Mouse (Mus musculus) limb, embryonic 14.5 days (tissue): ENCODE measurements around the gene Hist1h1b. TPM values are rescaled to one million over a fixed set of nuclear protein-coding genes. Genes with fewer than 3 reads are reported as not detected.

Source experiments
- ATAC-seq: fragments of 200-750 bp; cut with Nextera tagmentation; 2 replicates; pipeline ENCODE4 v1.8.0; 2017; ENCODE audit warnings: low read depth, moderate number of reproducible peaks, moderate TSS enrichment; ENCODE audit not compliant: low FRiP score
- DNase-seq: peaks from one replicate; pipeline ENCODE4 v3.0.0-alpha.2; 2015; ENCODE audit warnings: low spot score
- H3K27ac ChIP-seq: fragments of 300-500 bp; sonication (generic); replicated peaks from 2 replicates; pipeline ENCODE4 v1.5.1; 2014; ENCODE audit warnings: low read depth, mild to moderate bottlenecking, low read length, moderate library complexity, mixed read lengths
- H3K27me3 ChIP-seq: fragments of 300-500 bp; sonication (generic); 2 replicates; pipeline ENCODE4 v1.6.1; 2014; ENCODE audit warnings: low read length, mixed read lengths; ENCODE audit not compliant: control insufficient read depth, insufficient read depth
- H3K36me3 ChIP-seq: fragments of 300-500 bp; sonication (generic); 2 replicates; pipeline ENCODE4 v1.6.1; 2014; ENCODE audit warnings: mild to moderate bottlenecking, low read length, moderate library complexity, mixed read lengths; ENCODE audit not compliant: control insufficient read depth, insufficient read depth
- H3K4me1 ChIP-seq: fragments of 300-500 bp; sonication (generic); 2 replicates; pipeline ENCODE4 v1.6.1; 2014; ENCODE audit warnings: antibody characterized with exemption, low read length, mixed read lengths; ENCODE audit not compliant: control insufficient read depth, insufficient read depth
- H3K4me2 ChIP-seq: fragments of 300-500 bp; sonication (generic); replicated peaks from 2 replicates; pipeline ENCODE4 v1.6.1; 2014; ENCODE audit warnings: low read depth, mild to moderate bottlenecking, low read length, moderate library complexity; ENCODE audit not compliant: severe bottlenecking
- H3K4me3 ChIP-seq: fragments of 300-500 bp; sonication (generic); replicated peaks from 2 replicates; pipeline ENCODE4 v1.5.1; 2014; ENCODE audit warnings: low read length
- H3K9ac ChIP-seq: fragments of 300-500 bp; sonication (generic); 2 replicates; pipeline ENCODE4 v1.6.1; 2014; ENCODE audit warnings: mild to moderate bottlenecking, low read depth, low read length, moderate library complexity; ENCODE audit not compliant: severe bottlenecking
- H3K9me3 ChIP-seq: fragments of 300-500 bp; sonication (generic); 2 replicates; pipeline ENCODE4 v1.6.1; 2016; ENCODE audit warnings: low read length; ENCODE audit not compliant: control insufficient read depth
- POLR2A ChIP-seq: fragments of 200-500 bp; IDR thresholded peaks from 2 replicates; pipeline ENCODE4 v1.8.0; 2012; ENCODE audit warnings: inconsistent platforms, mild to moderate bottlenecking, moderate library complexity, borderline replicate concordance; ENCODE audit not compliant: insufficient read depth, insufficient read length; ENCODE audit errors: extremely low read depth
- WGBS: fragments of 180-500 bp; shearing (Covaris S2); extraction: QIAGEN DNeasy Blood & Tissue Kit; methylation state at CpG from one replicate; pipeline ENCODE4 v1.1.7; 2014; 5-methylcytosine and 5-hydroxymethylcytosine counted together
- microRNA-seq: library from miRNA; unstranded; fragments of <30 nt; microRNA quantifications from one replicate; pipeline ENCODE4, GENCODE M21; 2016
- polyA plus RNA-seq, 2 experiments: library from polyadenylated mRNA; depleted of rRNA in 1 of 2; stranded (reverse) in 1 of 2; unstranded in 1 of 2; fragments of >200 nt; fragmentation: Nextera tagmentation in 1 of 2; extraction: Ambion mirVana in 1 of 2; gene quantifications; 2 replicates each; pipeline versions ENCODE4 v1.2.1 to v1.2.3; 2012 to 2014

Hist1h1b gene
- polyA plus RNA-seq, 2 experiments: 6.7 to 8.9 TPM

GRCm38 (mm10) chr13:21733466-21733865, 47.0 kb downstream of the Hist1h1b start:
- Histone ChIP-seq H3K27ac (peak overlapping the region; percentile 97), H3K4me2 (no peak overlapping the region), H3K9me3 (no peaks in the 10 kb centered on the region), H3K27me3 (no peaks in the 10 kb centered on the region), H3K9ac (no peak overlapping the region), H3K4me3 (no peak overlapping the region), H3K4me1 (peaks cover 5% of the 10 kb centered on the region; the same call in 1 of the 2 replicates), H3K36me3 (no peaks in the 10 kb centered on the region)
- no peak for TF ChIP-seq POLR2A
- ATAC-seq: no peak
- WGBS: 63% methylated on average over 5 of the region's 5 CpGs
- no peak for DNase-seq

Small RNAs within 50 kb of the gene (microRNA-seq; reads per million reads assigned to microRNA genes)
- gene Gm19658 (not detected), gene Gm44346 (not detected), gene Gm44454 (not detected)

Other genes starting within 250 kb of the Hist1h1b start
- gene Zkscan8, start 249.5 kb downstream of the Hist1h1b start, polyA plus RNA-seq (2012; rRNA removed): 12.9 and 16.2 TPM in 2 replicates
- 8.8 and 10.0 TPM in 2 replicates for gene Zkscan8, start 249.5 kb downstream of the Hist1h1b start, polyA plus RNA-seq (2014; fragmentation: Nextera tagmentation; extraction: Ambion mirVana)
- gene Olfr1366, start 237.8 kb downstream of the Hist1h1b start, polyA plus RNA-seq (2012; rRNA removed): not detected in 2 replicates
- gene Olfr1366, start 237.8 kb downstream of the Hist1h1b start, polyA plus RNA-seq (2014; fragmentation: Nextera tagmentation; extraction: Ambion mirVana): 0.15 and 0.30 TPM in 2 replicates
- gene Olfr1535, start 220.7 kb downstream of the Hist1h1b start, polyA plus RNA-seq (2012; rRNA removed): not detected in 2 replicates
- not detected in 2 replicates for gene Olfr1535, start 220.7 kb downstream of the Hist1h1b start, polyA plus RNA-seq (2014; fragmentation: Nextera tagmentation; extraction: Ambion mirVana)
- gene Olfr1364, start 198.9 kb downstream of the Hist1h1b start, polyA plus RNA-seq (2012; rRNA removed): not detected in 2 replicates
- not detected in 2 replicates for gene Olfr1364, start 198.9 kb downstream of the Hist1h1b start, polyA plus RNA-seq (2014; fragmentation: Nextera tagmentation; extraction: Ambion mirVana)
- gene Olfr1362, start 166.6 kb downstream of the Hist1h1b start, polyA plus RNA-seq (2012; rRNA removed): not detected in 2 replicates
- gene Olfr1362, start 166.6 kb downstream of the Hist1h1b start, polyA plus RNA-seq (2014; fragmentation: Nextera tagmentation; extraction: Ambion mirVana): not detected in 2 replicates
- not detected in 2 replicates for gene Olfr11, start 138.1 kb downstream of the Hist1h1b start, polyA plus RNA-seq (2012; rRNA removed)
- not detected in 2 replicates for gene Olfr11, start 138.1 kb downstream of the Hist1h1b start, polyA plus RNA-seq (2014; fragmentation: Nextera tagmentation; extraction: Ambion mirVana)
- not detected in 2 replicates for gene Olfr1361, start 117.2 kb downstream of the Hist1h1b start, polyA plus RNA-seq (2012; rRNA removed)
- gene Olfr1361, start 117.2 kb downstream of the Hist1h1b start, polyA plus RNA-seq (2014; fragmentation: Nextera tagmentation; extraction: Ambion mirVana): not detected in 2 replicates
- not detected in 2 replicates for gene Olfr1360, start 103.2 kb downstream of the Hist1h1b start, polyA plus RNA-seq (2012; rRNA removed)
- not detected in 2 replicates for gene Olfr1360, start 103.2 kb downstream of the Hist1h1b start, polyA plus RNA-seq (2014; fragmentation: Nextera tagmentation; extraction: Ambion mirVana)
- not detected in 2 replicates for gene Olfr1359, start 82.5 kb downstream of the Hist1h1b start, polyA plus RNA-seq (2012; rRNA removed)
- gene Olfr1359, start 82.5 kb downstream of the Hist1h1b start, polyA plus RNA-seq (2014; fragmentation: Nextera tagmentation; extraction: Ambion mirVana): not detected in 2 replicates
- gene Hist1h2bl, start 64.5 kb downstream of the Hist1h1b start, polyA plus RNA-seq (2012; rRNA removed): 15.9 and 20.8 TPM in 2 replicates
- 2.4 and 4.4 TPM in 2 replicates for gene Hist1h2bl, start 64.5 kb downstream of the Hist1h1b start, polyA plus RNA-seq (2014; fragmentation: Nextera tagmentation; extraction: Ambion mirVana)
- 17.5 and 34.8 TPM in 2 replicates for gene Hist1h2ai, start 64.2 kb downstream of the Hist1h1b start, polyA plus RNA-seq (2012; rRNA removed)
- 30.7 and 38.1 TPM in 2 replicates for gene Hist1h2ai, start 64.2 kb downstream of the Hist1h1b start, polyA plus RNA-seq (2014; fragmentation: Nextera tagmentation; extraction: Ambion mirVana)
- gene Hist1h3h, start 63.0 kb downstream of the Hist1h1b start, polyA plus RNA-seq (2012; rRNA removed): 34.5 and 61.8 TPM in 2 replicates
- gene Hist1h3h, start 63.0 kb downstream of the Hist1h1b start, polyA plus RNA-seq (2014; fragmentation: Nextera tagmentation; extraction: Ambion mirVana): 18.4 and 18.6 TPM in 2 replicates
- 15.1 and 19.3 TPM in 2 replicates for gene Hist1h2bm, start 58.6 kb downstream of the Hist1h1b start, polyA plus RNA-seq (2012; rRNA removed)
- 4.8 and 6.3 TPM in 2 replicates for gene Hist1h2bm, start 58.6 kb downstream of the Hist1h1b start, polyA plus RNA-seq (2014; fragmentation: Nextera tagmentation; extraction: Ambion mirVana)
- gene Hist1h4j, start 45.6 kb downstream of the Hist1h1b start, polyA plus RNA-seq (2012; rRNA removed): 13.7 and 13.8 TPM in 2 replicates
- gene Hist1h4j, start 45.6 kb downstream of the Hist1h1b start, polyA plus RNA-seq (2014; fragmentation: Nextera tagmentation; extraction: Ambion mirVana): 1.00 and 1.3 TPM in 2 replicates
- 22.1 and 22.3 TPM in 2 replicates for gene Hist1h4k, start 30.1 kb downstream of the Hist1h1b start, polyA plus RNA-seq (2012; rRNA removed)
- gene Hist1h4k, start 30.1 kb downstream of the Hist1h1b start, polyA plus RNA-seq (2014; fragmentation: Nextera tagmentation; extraction: Ambion mirVana): 1.4 and 4.0 TPM in 2 replicates
- gene Hist1h2ak, start 26.8 kb downstream of the Hist1h1b start, polyA plus RNA-seq (2012; rRNA removed): 26.8 and 28.1 TPM in 2 replicates
- 11.0 and 17.9 TPM in 2 replicates for gene Hist1h2ak, start 26.8 kb downstream of the Hist1h1b start, polyA plus RNA-seq (2014; fragmentation: Nextera tagmentation; extraction: Ambion mirVana)
- gene Hist1h2bn, start 26.5 kb downstream of the Hist1h1b start, polyA plus RNA-seq (2012; rRNA removed): 15.3 and 18.4 TPM in 2 replicates
- gene Hist1h2bn, start 26.5 kb downstream of the Hist1h1b start, polyA plus RNA-seq (2014; fragmentation: Nextera tagmentation; extraction: Ambion mirVana): 3.2 and 3.4 TPM in 2 replicates
- 39.9 and 59.2 TPM in 2 replicates for gene Hist1h3i, start 2.7 kb upstream of the Hist1h1b start, polyA plus RNA-seq (2012; rRNA removed)
- 142 and 166 TPM in 2 replicates for gene Hist1h3i, start 2.7 kb upstream of the Hist1h1b start, polyA plus RNA-seq (2014; fragmentation: Nextera tagmentation; extraction: Ambion mirVana)
- gene Hist1h2an, start 6.6 kb upstream of the Hist1h1b start, polyA plus RNA-seq (2012; rRNA removed): 9.3 and 19.2 TPM in 2 replicates
- gene Hist1h2an, start 6.6 kb upstream of the Hist1h1b start, polyA plus RNA-seq (2014; fragmentation: Nextera tagmentation; extraction: Ambion mirVana): 6.1 and 8.1 TPM in 2 replicates
- 1.8 and 2.2 TPM in 2 replicates for gene Hist1h2bp, start 6.8 kb upstream of the Hist1h1b start, polyA plus RNA-seq (2012; rRNA removed)
- 1.9 and 2.1 TPM in 2 replicates for gene Hist1h2bp, start 6.8 kb upstream of the Hist1h1b start, polyA plus RNA-seq (2014; fragmentation: Nextera tagmentation; extraction: Ambion mirVana)
- 18.4 and 18.7 TPM in 2 replicates for gene Hist1h2bq, start 29.6 kb upstream of the Hist1h1b start, polyA plus RNA-seq (2012; rRNA removed)
- 20.2 and 24.7 TPM in 2 replicates for gene Hist1h2bq, start 29.6 kb upstream of the Hist1h1b start, polyA plus RNA-seq (2014; fragmentation: Nextera tagmentation; extraction: Ambion mirVana)
- not detected in 2 replicates for gene Hist1h2ao, start 29.8 kb upstream of the Hist1h1b start, polyA plus RNA-seq (2012; rRNA removed)
- gene Hist1h2ao, start 29.8 kb upstream of the Hist1h1b start, polyA plus RNA-seq (2014; fragmentation: Nextera tagmentation; extraction: Ambion mirVana): 2.1 TPM in 1 of 2 replicates, not detected in the other
- not detected in 2 replicates for gene Hist1h4m, start 31.1 kb upstream of the Hist1h1b start, polyA plus RNA-seq (2012; rRNA removed)
- gene Hist1h4m, start 31.1 kb upstream of the Hist1h1b start, polyA plus RNA-seq (2014; fragmentation: Nextera tagmentation; extraction: Ambion mirVana): not detected in 2 replicates
- gene Hist1h4n, start 51.6 kb upstream of the Hist1h1b start, polyA plus RNA-seq (2012; rRNA removed): 30.3 and 31.8 TPM in 2 replicates
- gene Hist1h4n, start 51.6 kb upstream of the Hist1h1b start, polyA plus RNA-seq (2014; fragmentation: Nextera tagmentation; extraction: Ambion mirVana): 15.6 and 21.5 TPM in 2 replicates
- 60.6 and 133 TPM in 2 replicates for gene Hist1h2ap, start 52.9 kb upstream of the Hist1h1b start, polyA plus RNA-seq (2012; rRNA removed)
- gene Hist1h2ap, start 52.9 kb upstream of the Hist1h1b start, polyA plus RNA-seq (2014; fragmentation: Nextera tagmentation; extraction: Ambion mirVana): 3,378 and 3,605 TPM in 2 replicates
- gene Hist1h2br, start 53.1 kb upstream of the Hist1h1b start, polyA plus RNA-seq (2012; rRNA removed): 7.1 and 24.1 TPM in 2 replicates
- gene Hist1h2br, start 53.1 kb upstream of the Hist1h1b start, polyA plus RNA-seq (2014; fragmentation: Nextera tagmentation; extraction: Ambion mirVana): 19.2 and 25.2 TPM in 2 replicates
- gene Zfp184, start 164.5 kb upstream of the Hist1h1b start, polyA plus RNA-seq (2012; rRNA removed): 7.5 and 8.3 TPM in 2 replicates
- 12.7 and 17.2 TPM in 2 replicates for gene Zfp184, start 164.5 kb upstream of the Hist1h1b start, polyA plus RNA-seq (2014; fragmentation: Nextera tagmentation; extraction: Ambion mirVana)
- 0.09 and 0.17 TPM in 2 replicates for gene Pom121l2, start 200.6 kb upstream of the Hist1h1b start, polyA plus RNA-seq (2012; rRNA removed)
- gene Pom121l2, start 200.6 kb upstream of the Hist1h1b start, polyA plus RNA-seq (2014; fragmentation: Nextera tagmentation; extraction: Ambion mirVana): 0.11 and 0.18 TPM in 2 replicates
- gene Prss16, start 229.1 kb upstream of the Hist1h1b start, polyA plus RNA-seq (2012; rRNA removed): 1.1 and 1.6 TPM in 2 replicates
- 0.51 and 0.57 TPM in 2 replicates for gene Prss16, start 229.1 kb upstream of the Hist1h1b start, polyA plus RNA-seq (2014; fragmentation: Nextera tagmentation; extraction: Ambion mirVana)